Mouse (Mus musculus): ENCODE measurements around the gene Srsf9.

The Srsf9 gene

DNA sequence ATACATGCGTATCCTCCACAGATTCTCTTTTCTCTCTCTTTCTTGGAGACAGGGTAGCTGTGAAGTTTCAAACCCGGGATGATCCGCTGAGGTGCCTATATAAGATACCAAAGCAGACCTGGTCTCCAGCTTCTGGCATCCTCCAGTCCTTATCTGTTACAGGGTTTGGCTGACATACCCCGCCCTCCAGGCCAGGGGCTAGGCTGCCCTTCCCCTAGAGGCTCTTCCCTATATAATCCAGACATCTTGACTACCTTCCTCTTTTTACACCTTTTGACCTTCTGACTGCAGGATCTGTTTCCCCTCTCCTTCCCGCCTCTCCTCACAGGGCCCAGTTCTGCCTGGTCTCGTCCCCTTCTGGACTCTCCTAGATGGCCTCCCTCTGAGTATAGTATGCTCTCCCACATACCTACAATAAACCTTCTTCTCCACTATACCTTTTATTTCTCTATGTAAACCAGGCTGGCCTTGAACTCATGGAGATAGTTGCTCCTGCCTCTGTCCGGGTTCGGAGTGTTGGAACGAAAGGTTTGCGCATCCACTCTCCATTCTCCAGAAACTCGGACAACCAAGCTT lies 633 bp upstream of the Srsf9 start:
- DNase-seq = no peak

GRCm38 (mm10) chr5:115327610-115328548 lies 902 bp downstream of the Srsf9 start:
- DNase-seq = peak; percentile 71

- no peak for DNase-seq
These were observed 4.0 kb downstream of the Srsf9 start for GRCm38 (mm10) chr5:115330955-115331354.

DNA sequence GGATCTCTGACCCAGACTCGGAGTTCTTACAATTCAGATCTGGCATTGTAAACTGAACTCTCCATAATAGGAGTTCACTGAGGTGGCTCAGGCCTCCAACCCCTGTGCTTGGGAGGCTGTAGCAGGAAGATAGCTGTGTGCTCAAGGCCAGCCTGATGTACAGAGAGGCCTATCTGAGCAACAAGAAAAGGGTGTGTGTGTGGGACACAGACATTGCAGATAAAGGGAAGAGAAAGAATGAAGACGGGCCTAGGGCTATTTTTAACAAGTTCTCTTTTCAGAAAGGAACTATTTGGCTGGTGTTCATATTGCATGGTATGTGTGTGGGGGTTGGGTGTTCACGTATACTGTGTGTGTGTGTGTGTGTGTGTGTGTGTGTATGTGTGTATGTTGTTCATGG lies 6.6 kb downstream of the Srsf9 start:
- no peak for DNase-seq

DNA sequence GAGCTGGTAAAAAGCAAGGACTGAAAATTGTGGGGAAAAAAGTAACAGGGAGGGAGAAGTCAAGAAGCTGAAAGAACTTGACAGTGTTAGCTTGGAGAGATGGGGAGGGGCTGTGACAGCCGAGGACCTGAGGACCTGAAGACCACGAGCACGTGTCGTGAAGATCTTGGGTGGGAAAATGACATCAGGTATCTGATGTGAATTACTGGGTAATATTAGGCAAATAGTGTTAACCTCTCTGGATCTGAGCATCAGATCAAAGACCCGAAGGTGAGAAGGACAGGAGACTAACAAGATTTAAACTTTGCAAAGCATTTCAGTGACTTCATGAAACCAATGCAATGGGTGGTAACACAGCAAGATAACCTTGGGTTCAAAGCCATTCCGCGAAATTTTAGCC lies 13.0 kb downstream of the Srsf9 start:
- no peak for DNase-seq

- DNase-seq = peak; percentile 89
These were observed 13.8 kb downstream of the Srsf9 start, which contains the start of the genes Gatc and Triap1 for GRCm38 (mm10) chr5:115340577-115341313. Gene Gatc (minus strand): TSS chr5:115341178. Gene Triap1 (plus strand): TSS chr5:115341225.

DNA sequence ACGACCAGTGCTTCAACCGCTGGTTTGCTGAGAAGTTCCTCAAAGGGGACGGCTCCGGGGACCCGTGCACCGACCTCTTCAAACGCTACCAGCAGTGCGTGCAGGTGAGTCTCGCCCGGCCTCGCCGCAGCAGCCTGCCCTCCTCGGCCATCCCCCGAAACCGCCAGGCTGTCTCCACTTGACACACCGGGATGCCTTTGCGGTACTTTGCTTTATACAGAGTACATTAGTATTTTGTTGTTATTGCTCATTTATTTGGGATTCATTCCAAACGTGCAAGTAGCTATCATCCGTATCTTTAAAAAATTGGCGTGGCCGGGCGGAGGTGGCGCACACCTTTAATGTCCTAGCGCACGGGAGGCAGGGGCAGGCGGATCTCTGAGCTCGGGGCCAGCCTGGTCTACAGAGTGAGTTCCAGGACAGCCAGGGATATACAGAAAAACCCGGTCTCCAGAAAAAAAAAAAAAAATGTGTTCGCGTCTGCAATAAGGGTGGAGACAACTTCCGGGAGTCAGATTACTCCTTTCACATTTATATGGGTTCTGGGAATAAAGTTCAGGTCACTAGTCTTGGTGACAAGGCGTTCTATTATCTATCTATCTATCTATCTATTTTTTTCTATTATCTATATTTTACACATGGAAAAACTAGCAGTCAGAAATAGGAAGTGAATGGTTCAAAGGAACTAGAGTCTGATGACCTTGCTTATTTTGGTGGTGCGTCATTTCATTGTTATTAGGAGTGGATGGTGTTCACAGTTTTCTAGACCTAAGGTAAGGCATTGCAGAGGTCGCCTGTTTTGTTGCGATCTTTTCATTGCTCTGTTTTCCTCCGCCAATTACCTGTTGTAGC lies 14.6 kb downstream of the Srsf9 start:
- DNase-seq = no peak

GRCm38 (mm10) chr5:115347564-115347963 lies 20.6 kb downstream of the Srsf9 start:
- peak; percentile 89 for DNase-seq

- DNase-seq = peak; percentile 99
These were observed 21.7 kb downstream of the Srsf9 start, which contains the start of gene Cox6a1 for GRCm38 (mm10) chr5:115348546-115349224. Gene Cox6a1 (minus strand): TSS chr5:115348981.

DNA sequence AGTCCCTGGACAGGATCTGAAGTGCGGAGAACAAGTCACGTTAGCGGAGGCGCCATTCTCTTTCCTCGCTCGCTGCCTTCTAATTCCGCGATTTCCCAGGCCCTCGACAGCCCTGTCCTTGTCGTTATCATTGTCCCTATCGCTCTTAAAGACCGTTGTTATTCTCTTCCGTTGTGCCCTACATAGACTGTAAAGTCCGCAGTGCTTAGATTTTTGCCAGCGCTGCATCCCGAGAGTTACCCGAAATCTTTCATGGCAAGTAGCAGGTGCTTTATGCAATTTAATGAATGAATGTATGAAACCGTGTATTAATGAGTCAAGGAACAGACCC lies 22.2 kb downstream of the Srsf9 start:
- DNase-seq = no peak

DNA sequence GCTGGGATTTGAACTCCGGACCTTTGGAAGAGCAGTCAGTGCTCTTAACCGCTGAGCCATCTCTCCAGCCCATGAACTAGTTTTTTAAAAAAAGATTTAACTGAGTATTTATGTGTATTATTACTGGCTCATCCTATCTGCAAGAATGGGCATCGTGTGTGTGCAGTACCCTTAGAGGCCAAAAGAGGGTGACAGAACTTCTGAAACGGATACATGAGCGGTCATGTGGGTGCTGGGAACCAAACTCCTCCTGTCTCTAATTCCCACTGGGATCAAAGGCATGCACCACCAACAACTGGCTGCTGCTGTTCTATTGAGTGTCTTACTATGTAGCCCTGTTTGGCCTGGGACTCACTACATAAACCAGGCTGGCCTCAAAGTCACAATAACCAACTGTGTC lies 24.4 kb downstream of the Srsf9 start:
- no peak for DNase-seq

GRCm38 (mm10) chr5:115355070-115355469 lies 28.1 kb downstream of the Srsf9 start:
- DNase-seq = no peak

- peak; percentile 86 for DNase-seq
These were observed 31.9 kb downstream of the Srsf9 start for GRCm38 (mm10) chr5:115358872-115359271.

DNA sequence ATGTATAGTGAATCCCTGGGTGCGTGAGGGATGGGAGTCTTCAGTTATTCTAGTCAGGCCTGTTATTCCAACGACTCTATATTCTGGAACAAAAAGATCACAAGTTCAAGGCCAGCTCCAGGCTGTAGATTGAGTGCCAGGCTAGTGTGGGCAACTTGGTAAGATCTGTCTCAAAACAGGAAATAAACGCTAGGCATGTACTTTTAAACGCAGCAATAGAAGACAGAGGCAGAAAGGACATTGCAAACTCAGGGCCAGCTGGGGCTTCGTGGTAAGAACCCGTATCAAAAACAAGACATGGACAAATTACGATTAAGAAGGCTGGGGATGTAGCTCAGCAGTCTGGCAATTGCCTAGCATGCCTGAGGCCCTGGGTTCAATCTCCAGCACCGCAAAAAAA lies 32.5 kb downstream of the Srsf9 start:
- DNase-seq = no peak

GRCm38 (mm10) chr5:115359851-115360372 lies 32.9 kb downstream of the Srsf9 start:
- no peak for DNase-seq

- DNase-seq = no peak
These were observed 35.2 kb downstream of the Srsf9 start for GRCm38 (mm10) chr5:115362216-115362615.

DNA sequence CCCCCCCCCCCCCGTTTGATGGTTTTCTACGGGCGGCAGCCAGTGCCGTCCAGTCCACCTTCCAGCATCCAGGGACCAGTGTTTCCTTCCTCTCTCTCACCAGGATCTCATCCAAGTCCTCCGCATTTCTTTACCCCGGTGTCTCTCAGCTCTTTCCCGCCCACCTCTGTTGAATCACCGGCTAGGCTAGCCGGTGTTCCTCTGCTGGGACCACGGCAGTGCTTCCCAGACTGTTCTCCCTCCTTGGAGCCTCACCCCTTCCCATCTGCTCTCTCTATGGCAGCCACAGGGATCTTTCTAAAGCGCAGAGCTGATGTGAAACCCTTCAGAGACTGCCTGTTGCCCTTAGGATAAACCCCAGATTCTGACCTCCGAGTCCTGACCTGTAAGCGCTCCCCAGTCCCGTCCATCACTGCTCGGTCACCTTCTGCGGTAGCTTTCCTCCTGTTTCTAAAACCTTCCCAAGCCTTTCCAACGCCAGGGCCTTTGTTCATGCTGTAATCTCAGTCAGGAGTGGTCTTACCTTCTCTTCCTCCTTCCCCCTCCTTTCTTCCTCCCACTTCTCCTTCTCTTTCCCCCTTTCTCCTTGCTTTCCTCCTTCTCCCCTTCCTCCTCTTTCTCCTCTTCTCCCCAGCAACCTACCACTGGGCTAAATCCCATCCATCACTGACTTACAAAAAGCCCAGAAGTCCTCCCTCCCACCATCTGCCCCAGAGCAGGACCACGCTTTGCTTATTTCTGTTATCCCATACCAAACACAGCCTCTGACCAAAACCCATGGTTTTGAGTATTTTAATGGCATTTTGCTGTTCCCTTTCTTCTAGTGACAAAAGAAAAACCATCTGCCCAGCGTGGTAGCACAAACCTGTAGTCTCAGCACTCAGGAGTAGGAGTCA lies 36.1 kb downstream of the Srsf9 start:
- DNase-seq = no peak

GRCm38 (mm10) chr5:115364782-115365181 lies 37.8 kb downstream of the Srsf9 start:
- DNase-seq = no peak

- DNase-seq = no peak
These were observed 44.8 kb downstream of the Srsf9 start for GRCm38 (mm10) chr5:115371736-115372135.

- DNase-seq = no peak
These were observed 46.6 kb downstream of the Srsf9 start for GRCm38 (mm10) chr5:115373441-115374203.
